Mouse (Mus musculus) heart, postnatal 25 days (tissue): ENCODE results near the gene Borcs6. TPM values are rescaled to one million over a fixed set of nuclear protein-coding genes. Genes with fewer than 3 reads are reported as not detected.

ENCODE experiments used
- DNase-seq: peaks from one replicate; pipeline ENCODE4 v3.0.0; 2022; ENCODE audit warnings: low spot score
- intact Hi-C: fragments of 180-260 bp; cut with DNase I; formaldehyde crosslinking; loops from one replicate; pipeline ENCODE4 v1.15.1; 2025
- total RNA-seq, 2 experiments: library from RNA; stranded (reverse); gene quantifications; 2 replicates each; pipeline ENCODE4 v1.2.3; 2021

Borcs6 gene
- total RNA-seq, 2 experiments from 2014 or later: 14.4 to 16.4 TPM

DNA sequence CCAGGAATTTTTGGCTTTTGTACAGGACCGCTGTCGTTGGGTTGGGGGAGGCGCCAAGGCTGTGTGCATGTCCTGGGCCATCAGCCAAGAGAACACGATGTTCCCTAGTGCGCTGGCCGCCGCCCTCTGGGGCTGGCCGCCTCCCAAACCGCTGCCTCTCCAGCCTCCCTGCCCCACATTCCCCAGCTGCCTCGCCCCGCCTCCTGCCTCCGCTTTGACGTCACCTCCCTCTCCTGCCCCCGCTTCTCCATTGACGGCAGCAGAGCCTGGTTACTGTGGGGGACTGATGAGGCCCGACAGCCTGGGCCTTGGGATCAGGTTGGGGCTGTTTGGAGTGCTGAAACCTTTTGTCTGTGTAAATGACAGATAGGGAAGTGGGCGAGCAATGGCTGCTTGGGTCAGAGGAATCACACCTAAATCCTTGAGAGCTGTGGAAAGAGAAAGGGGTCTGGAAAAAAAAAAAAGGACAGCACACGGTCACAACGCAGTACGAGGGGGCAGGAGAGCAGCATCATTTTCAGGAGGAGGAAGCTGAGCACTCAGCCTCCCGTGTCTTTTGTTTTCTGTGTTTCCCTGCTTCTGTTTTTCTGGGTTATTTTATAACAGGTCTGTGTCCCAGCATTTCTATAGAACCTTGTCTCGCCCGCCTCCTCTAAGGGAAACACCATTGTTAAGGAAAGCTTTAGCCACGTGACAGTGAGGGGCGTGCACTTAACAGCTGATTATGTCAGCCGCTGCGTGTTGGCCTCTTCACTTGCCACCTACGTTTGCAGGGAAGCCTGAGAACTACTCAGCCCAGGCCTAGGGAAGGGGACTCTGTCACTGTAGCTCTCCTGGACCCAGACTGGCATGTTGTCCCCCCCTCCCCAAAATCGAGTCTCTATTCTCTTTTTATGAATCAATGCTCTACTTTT is 37.7 kb downstream of the Borcs6 start:
- peak; percentile 100 for DNase-seq
- intact Hi-C loops: loop anchor here (1.0 to 5.0 kb wide), 2 partner anchors 25 to 300 kb away; partner anchors contain the start of genes 9130213A22Rik, Cyb5d1, Naa38 and Tmem88

DNA sequence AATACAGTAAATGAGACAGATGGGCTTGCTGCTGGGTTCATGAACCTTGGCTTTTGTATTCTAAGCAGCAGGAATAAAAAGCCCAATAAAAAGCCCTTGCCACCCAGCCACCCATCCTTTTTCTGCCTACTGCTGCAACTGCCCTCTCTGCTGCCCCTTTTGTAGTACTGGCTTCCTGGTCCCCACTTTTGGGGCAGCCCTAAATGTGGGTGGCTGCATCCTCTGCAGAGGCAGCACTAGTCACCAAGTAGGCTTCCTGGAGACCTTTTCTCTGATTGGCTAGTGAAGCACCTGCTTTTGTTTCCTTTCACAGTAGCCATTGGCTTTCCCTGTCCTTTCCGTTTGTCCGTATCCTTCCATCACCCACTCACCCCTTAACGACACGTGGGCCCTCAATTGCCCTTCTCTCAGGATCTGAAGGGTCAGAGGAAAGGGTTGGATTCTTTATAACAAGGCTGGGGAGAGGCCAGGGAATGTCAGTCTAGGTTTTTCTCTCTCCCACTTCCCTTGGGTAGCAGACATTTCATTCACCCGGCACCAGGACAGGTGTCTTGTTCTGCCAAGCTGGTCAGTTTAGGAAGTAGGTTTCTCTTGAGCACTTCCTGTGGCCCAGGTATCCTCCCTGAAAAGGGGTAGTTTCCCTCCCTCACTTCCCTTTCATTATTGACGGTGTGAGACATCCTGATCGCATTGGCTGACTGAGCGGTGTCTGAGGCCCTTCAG is 38.7 kb downstream of the Borcs6 start:
- no peak for DNase-seq
- intact Hi-C loops: loop anchor here (5.0 kb wide), 1 partner anchor 299 kb away; the partner anchor contains the start of genes Cyb5d1, Naa38 and Tmem88

DNA sequence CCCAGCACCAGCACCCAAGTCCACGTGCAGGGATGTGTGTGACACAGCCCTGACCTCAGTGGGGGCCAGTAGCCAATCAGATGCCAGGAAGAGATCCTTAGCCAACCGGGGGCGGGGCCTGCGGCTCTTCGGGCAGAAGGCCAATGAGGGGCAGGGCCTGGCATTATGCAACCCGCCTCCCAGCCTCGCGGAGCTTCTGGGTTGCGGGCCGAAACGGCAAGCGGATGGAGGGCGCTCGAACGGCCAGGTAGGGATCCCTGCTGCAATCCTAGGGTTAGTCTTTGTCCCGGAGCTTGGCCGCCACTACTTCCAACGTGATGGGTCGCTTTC is 39.2 kb downstream of the Borcs6 start:
- intact Hi-C loops: loop anchor here (5.0 kb wide), 1 partner anchor 299 kb away; the partner anchor contains the start of genes Cyb5d1, Naa38 and Tmem88
- DNase-seq: peak; percentile 98

DNA sequence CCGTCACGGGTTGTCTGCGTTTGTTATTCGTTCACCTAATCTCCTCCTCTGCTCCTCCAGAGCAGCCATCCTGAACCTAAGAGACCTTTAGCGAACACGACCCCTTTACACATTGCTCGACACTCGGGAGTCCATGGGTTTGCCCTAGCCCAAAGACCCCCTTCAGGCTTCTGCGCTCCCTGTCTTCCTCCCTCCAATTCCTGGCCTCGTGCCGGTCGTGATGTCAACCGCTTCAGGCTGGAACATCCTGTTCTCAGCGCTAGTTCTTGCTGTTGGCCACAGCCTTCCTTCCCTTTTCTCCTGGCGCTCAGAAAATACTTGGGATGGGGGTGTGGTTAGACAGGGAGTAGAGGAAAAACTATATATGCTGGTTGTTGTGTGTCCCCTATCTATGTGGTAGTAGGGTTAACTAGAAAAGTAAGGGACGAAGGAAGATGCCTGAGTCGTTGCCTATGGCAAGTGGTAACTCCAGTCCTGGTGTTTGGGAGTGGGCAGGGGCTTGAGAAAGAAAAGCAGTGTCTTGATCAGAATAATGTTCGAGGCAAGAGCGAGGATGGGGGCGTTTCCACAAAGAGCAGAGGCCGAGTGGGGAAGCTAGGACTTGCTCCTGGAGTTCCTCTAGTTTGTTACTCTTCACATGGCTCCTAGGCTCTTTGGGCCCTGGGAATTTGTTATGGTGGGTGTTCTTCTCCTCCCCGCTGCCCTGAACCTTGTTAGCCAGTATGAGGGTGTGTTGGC is 39.8 kb downstream of the Borcs6 start:
- DNase-seq: peak; percentile 84
- intact Hi-C loops: loop anchor here (5.0 kb wide), 1 partner anchor 298 kb away; the partner anchor contains the start of genes Cyb5d1, Naa38 and Tmem88

DNA sequence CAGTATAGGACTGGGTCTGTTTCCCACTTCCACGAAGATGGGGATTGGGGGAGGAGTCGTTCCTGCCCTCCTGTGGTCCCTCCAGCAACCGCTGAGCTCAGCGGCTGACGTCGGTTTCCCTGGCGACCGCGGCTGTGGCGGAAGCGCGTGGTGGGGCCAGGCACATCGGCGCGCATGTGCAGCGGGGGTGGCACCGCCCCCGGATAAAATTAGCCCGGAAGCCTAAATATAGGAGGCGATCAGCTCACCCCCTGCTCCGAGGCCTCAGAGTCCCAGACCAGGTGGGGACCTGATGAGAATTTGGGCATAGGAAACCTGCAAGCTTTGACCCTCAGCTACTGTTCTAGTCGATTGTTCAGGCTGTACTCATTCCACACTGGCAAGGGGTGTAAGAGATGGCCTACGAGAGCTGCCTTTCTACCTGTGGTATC is 40.4 kb downstream of the Borcs6 start:
- DNase-seq: peak; percentile 96
- intact Hi-C loops: loop anchor here (5.0 kb wide), 1 partner anchor 297 kb away; the partner anchor contains the start of genes Cyb5d1, Naa38 and Tmem88

DNA sequence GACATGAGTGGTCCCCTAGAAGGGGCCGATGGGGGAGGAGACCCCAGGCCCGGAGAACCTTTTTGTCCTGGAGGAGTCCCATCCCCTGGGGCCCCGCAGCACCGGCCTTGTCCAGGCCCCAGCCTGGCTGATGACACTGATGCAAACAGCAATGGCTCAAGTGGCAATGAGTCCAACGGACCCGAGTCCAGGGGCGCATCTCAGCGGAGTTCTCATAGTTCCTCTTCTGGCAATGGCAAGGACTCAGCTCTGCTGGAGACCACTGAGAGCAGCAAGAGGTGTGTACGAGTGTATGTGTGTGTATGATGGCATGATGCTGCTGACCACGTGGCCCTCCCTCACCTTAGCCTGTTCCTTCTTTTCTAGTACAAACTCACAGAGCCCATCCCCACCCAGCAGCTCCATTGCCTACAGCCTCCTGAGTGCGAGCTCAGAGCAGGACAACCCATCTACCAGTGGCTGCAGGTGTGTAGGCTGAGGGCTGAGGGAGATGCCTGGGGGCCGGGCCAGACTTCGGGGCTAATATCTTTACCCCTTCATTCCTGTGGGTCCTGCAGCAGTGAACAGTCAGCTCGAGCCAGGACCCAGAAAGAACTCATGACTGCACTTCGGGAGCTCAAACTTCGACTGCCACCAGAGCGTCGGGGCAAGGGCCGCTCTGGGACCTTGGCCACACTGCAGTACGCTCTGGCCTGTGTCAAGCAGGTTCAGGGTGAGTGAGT is 41.3 kb downstream of the Borcs6 start:
- DNase-seq: no peak
- intact Hi-C loops: no loop called here

DNA sequence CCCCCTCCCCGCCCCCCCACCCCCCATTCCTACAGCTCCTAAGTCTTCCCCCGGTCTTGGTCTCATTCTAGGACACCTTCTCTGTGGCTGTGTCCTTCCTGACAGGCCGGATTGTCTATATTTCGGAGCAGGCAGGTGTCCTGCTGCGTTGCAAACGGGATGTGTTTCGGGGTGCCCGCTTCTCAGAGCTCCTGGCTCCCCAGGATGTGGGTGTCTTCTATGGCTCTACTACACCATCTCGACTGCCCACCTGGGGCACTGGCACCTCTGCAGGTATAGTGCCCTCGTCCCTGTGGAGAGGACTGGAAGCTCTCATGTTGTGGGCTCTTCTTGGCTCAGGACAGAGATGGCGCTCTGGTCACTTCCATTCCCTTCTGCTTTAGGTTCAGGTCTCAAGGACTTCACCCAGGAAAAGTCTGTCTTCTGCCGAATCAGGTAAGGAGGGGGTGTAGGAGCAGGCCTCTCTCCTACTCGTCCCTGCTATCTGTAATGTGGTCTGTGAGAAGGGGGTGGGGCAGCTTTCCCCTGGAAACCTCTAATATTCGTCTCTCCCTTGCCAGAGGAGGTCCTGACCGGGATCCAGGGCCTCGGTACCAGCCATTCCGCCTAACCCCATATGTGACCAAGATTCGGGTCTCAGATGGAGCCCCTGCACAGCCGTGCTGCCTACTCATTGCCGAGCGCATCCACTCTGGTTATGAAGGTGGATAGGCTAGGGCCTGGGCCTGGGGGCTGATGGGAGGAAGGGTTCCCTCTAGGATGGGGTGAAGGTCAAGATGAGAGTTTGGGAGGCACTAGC is 42.3 kb downstream of the Borcs6 start:
- DNase-seq: no peak
- intact Hi-C loops: loop anchor here (1.0 to 2.0 kb wide), 2 partner anchors 8 to 15 kb away; no protein-coding TSS in a partner anchor

DNA sequence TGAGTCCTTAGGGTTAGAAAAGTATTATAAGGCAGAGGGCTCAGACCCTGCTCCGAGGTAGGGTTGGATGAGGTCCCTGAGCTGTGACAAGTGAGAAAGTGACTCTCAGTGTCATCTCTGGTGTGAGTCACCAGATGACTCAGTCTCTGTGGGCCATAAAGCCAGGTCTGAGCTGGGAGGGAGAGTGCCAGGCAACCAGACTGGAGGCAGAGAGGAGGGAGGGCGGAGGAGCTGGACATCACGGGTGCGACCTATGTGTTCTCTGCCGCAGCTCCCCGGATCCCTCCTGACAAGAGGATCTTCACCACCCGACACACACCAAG is 42.8 kb downstream of the Borcs6 start:
- DNase-seq: no peak
- intact Hi-C loops: loop anchor here (1.0 to 2.0 kb wide), 2 partner anchors 8 to 14 kb away; no protein-coding TSS in a partner anchor

DNA sequence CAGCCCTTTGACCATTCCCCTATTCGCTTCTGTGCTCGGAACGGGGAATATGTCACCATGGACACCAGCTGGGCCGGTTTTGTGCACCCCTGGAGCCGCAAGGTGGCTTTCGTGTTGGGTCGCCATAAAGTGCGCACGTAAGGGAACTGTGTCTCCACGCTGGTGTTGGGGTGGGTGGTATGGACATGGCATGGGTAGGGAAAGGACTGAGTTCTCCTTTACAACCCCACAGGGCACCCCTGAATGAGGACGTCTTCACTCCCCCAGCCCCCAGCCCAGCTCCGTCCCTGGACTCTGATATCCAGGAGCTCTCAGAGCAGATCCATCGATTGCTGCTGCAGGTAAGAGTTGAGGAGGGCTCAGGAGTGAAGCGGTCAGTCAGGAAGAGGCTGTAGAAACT is 43.6 kb downstream of the Borcs6 start:
- intact Hi-C loops: loop anchor here (2.0 kb wide), 1 partner anchor 14 kb away; no protein-coding TSS in a partner anchor
- DNase-seq: no peak

DNA sequence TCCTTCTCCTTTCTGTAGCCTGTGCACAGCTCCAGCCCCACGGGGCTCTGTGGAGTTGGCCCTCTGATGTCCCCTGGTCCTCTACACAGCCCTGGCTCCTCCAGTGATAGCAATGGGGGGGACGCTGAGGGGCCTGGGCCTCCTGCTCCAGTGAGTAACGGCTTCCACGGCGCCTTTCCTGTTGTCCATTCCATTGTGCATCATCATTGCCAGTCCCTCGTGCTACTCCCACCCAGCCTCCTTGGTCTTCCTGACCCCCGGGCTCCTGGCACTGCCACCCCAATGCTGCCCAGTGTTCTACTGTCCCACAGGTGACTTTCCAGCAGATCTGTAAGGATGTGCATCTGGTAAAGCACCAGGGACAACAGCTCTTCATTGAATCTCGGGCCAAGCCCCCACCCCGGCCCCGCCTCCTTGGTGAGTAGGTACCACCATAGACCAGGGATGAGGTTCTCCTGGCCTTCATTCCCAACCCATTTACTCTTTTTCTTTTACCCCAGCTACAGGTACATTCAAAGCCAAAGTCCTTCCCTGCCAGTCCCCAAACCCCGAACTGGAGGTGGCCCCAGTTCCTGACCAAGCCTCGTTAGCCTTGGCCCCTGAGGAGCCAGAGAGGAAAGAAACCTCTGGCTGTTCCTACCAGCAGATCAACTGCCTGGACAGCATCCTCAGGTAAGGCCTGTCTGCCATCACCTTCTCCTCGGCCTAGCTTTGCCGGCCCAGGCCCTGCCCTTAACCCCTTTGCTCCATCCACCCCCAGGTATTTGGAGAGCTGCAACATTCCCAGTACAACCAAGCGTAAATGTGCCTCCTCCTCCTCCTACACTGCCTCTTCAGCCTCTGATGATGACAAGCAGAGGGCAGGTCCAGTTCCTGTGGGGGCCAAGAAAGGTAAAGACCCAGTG is 44.3 kb downstream of the Borcs6 start:
- no peak for DNase-seq
- intact Hi-C loops: loop anchor here (2.0 kb wide), 1 partner anchor 13 kb away; no protein-coding TSS in a partner anchor

DNA sequence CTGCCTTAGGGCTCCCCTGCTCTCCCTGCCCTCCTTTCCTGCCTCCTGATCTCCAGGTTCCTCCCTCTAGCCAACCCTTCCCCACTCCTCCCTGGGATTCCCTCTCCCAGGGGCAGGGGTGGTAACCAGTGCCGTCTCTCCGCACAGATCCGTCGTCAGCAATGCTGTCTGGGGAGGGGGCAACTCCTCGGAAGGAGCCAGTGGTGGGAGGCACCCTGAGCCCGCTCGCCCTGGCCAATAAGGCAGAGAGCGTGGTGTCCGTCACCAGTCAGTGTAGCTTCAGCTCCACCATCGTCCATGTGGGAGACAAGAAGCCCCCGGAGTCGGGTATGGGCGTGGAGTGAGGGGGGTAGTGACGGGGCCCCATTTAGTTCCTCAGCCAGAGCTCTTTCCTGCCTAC is 45.0 kb downstream of the Borcs6 start:
- intact Hi-C loops: no loop called here

DNA sequence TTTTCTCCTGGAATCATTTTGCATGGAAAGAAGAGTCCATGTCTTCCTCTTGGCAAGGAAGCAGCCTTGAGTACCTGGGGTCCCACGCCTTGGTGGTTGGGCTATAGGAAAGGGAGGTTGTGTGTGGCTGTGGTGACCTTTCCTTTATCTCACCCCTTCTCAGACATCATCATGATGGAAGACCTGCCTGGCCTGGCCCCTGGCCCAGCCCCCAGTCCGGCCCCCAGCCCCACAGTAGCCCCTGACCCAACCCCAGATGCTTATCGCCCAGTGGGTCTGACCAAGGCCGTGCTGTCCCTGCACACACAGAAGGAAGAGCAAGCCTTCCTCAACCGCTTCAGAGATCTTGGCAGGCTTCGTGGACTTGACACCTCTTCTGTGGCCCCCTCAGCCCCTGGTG is 45.7 kb downstream of the Borcs6 start:
- intact Hi-C loops: no loop called here

More for the DNA sequence above, 45.0 kb downstream of the Borcs6 start:
- no peak for DNase-seq

DNA sequence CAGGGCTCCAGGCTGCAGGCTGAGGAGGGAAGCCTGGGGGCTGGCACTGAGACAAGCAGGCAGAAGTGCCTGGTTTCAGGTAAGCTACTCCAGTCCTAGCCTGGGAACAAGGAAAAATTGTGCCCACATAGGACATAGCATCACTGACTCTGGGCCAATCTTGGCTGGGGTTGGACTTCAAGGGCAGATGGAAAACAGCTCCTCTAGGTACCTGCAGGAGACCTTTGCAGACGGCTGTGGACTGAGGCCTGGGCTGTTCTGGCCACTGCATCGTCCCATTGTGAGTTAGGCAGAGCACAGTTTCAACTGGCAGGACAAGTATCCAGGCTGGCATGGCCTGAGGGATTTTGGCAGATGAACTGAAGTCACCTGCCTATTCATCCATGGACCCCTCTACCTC is 46.3 kb downstream of the Borcs6 start:
- no peak for DNase-seq
- intact Hi-C loops: no loop called here

More for the DNA sequence above, 45.7 kb downstream of the Borcs6 start:
- no peak for DNase-seq

DNA sequence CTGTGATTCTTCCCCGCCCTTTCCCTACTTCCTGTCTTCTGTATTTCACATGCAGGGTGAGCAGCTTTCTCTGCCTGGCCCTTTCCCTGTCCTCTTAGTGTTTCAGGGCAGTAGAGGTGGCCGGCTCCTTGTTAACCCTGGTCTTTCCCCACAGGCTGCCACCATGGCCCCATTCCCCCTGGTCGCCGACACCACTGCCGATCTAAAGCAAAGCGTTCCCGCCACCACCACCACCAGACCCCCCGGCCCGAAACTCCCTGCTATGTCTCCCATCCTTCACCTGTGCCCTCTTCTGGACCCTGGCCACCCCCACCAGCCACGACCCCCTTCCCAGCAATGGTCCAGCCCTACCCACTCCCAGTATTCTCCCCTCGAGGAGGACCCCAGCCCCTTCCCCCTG is 46.8 kb downstream of the Borcs6 start:
- no peak for DNase-seq
- intact Hi-C loops: no loop called here

DNA sequence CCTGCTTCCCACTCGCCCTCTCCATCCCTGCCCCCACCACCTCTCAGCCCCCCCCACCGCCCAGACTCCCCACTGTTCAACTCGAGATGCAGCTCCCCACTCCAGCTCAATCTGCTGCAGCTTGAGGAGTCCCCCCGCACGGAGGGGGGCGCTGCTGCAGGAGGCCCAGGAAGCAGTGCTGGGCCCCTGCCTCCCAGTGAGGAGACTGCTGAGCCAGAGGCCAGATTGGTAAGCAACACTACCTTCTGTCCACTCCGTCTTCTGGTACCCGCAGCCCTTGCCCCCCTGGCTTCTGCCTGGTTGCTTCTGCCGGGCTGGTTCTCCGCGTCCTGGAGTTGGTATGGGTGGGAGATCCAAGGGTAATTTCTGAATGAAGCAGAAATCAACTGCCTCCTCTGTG is 47.3 kb downstream of the Borcs6 start:
- intact Hi-C loops: no loop called here
- DNase-seq: no peak

DNA sequence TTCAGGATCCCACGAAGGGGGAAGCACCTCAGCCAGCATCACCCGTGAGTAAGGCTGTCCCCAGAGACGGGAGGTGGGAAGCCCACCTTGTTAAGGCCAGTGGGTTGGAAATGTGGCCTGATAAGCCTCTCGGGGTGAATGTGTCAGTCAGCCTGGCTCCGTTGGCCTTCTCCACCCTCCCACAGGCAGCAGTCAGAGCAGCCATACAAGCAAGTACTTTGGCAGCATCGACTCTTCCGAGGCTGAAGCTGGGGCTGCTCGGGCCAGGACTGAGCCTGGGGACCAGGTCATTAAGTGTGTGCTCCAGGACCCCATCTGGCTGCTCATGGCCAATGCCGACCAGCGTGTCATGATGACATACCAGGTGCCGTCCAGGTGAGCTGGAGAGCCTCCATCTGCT is 48.2 kb downstream of the Borcs6 start:
- no peak for DNase-seq
- intact Hi-C loops: no loop called here

DNA sequence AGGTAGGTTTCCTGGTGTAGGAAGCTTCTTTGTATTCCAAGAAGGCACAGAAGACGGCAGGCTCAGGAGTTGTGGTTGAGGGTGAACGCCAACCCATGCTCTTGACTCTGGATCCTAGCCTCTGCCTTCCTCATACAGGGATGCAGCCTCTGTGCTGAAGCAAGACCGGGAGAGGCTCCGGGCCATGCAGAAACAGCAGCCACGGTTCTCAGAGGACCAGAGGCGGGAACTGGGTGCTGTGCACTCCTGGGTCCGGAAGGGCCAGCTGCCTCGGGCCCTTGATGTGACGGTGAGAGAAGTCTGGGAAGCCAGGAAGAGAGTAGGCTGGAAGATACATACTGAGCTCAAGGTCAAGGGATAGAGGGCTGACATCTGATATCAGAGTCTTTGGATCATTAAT is 48.7 kb downstream of the Borcs6 start:
- no peak for DNase-seq
- intact Hi-C loops: no loop called here
